Mouse (Mus musculus): ENCODE data around the gene Gm2956. TPM values are rescaled to one million over a fixed set of nuclear protein-coding genes. Genes with fewer than 3 reads are reported as not detected.
"Not testable (repeated sequence)": the region's sequence is repeated elsewhere in the genome, so short reads cannot be mapped to it uniquely, and the experiment has no call there.

The Gm2956 gene
- 0.19 TPM in 1 of 2 replicates, not detected in the other for polyA plus RNA-seq (2012; rRNA removed)

GRCm38 (mm10) chr14:3332087-3332677, at the start of gene Gm2956:
Gm2956 (plus strand) TSS chr14:3332627.
- not testable (repeated sequence) for DNase-seq; H3K27ac ChIP-seq (ENCODE audit: control insufficient read depth, insufficient read depth, low read length); H3K36me3 ChIP-seq (ENCODE audit: control insufficient read depth, insufficient read depth, low read length); H3K27me3 ChIP-seq (ENCODE audit: control insufficient read depth, insufficient read depth, low read length); H3K4me1 ChIP-seq (replicated peaks; ENCODE audit: control insufficient read depth, insufficient read depth, low read length); H3K4me3 ChIP-seq (ENCODE audit: control insufficient read depth, insufficient read depth, low read length)
- WGBS: under 1% methylated on average over 17 of the region's 37 CpGs

DNA sequence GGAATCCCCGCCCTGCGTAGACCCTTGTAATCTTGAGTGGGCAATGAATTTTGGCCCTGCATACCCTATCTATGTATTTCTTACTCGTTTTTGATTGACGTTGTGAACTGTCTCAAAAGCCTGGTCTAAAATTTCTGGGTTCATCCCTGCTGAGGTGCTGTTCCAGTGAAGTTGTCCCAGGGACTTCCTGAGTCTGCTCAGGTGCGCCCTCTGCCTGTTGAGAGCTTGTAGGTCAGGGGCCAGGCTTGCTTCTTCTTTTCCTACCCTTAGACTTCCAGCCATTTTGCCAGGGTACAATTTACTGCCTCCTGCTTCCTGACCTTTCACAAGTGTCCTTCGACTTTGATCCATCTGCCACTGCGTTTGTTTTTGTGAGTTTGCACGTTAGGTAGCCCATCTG, 979 bp downstream of the Gm2956 start:
- DNase-seq; H3K27me3 ChIP-seq (ENCODE audit: control insufficient read depth, insufficient read depth, low read length); H3K36me3 ChIP-seq (ENCODE audit: control insufficient read depth, insufficient read depth, low read length); H3K4me1 ChIP-seq (replicated peaks; ENCODE audit: control insufficient read depth, insufficient read depth, low read length); H3K4me3 ChIP-seq (ENCODE audit: control insufficient read depth, insufficient read depth, low read length); H3K27ac ChIP-seq (ENCODE audit: control insufficient read depth, insufficient read depth, low read length): not testable (repeated sequence)
- WGBS: 9% methylated on average over 6 of the region's 8 CpGs

DNA sequence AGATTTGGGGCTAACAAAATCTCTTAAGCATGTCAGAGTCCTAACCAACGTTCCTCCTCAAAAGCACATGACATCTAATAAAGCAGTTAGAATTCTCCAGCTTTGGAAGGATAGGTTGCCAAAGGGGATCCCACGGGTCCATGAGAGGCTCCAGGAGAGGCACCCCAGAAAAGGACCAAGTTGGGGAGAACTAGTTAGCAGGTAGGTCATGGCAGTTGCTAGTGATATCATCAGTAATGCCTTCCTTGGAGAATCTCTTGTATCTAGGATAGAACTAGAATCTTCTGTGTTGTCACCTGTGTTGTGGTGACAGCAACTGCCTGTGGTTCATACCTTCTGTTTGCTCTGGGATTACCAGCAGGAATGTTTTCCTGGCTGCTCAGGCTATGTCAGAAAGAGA, 62.4 kb downstream of the Gm2956 start, which contains the start of gene Gm10413:
Gm10413 (plus strand) TSS at position 301 of the 400 bp plus-strand sequence.
- WGBS: no CpG with 5 or more reads among the region's 2 CpGs
- not testable (repeated sequence) for DNase-seq; H3K4me3 ChIP-seq (ENCODE audit: control insufficient read depth, insufficient read depth, low read length); H3K27ac ChIP-seq (ENCODE audit: control insufficient read depth, insufficient read depth, low read length); H3K4me1 ChIP-seq (replicated peaks; ENCODE audit: control insufficient read depth, insufficient read depth, low read length); H3K36me3 ChIP-seq (ENCODE audit: control insufficient read depth, insufficient read depth, low read length); H3K27me3 ChIP-seq (ENCODE audit: control insufficient read depth, insufficient read depth, low read length)

Other genes starting within 250 kb of the Gm2956 start
- 0.14 TPM in 1 of 2 replicates, not detected in the other for gene Gm10340, start 198.6 kb upstream of the Gm2956 start, polyA plus RNA-seq (2012; rRNA removed)
- gene Gm5795, start 144.4 kb upstream of the Gm2956 start, polyA plus RNA-seq (2012; rRNA removed): not detected in 2 replicates
- 0.07 TPM in 1 of 2 replicates, not detected in the other for gene D830030K20Rik, start 124.1 kb upstream of the Gm2956 start, polyA plus RNA-seq (2012; rRNA removed)
- not detected in 2 replicates for gene Gm10413, start 62.5 kb downstream of the Gm2956 start, polyA plus RNA-seq (2012; rRNA removed)
- 0.05 and 0.09 TPM in 2 replicates for gene Gm10409, start 80.0 kb downstream of the Gm2956 start, polyA plus RNA-seq (2012; rRNA removed)
- gene Gm3005, start 95.5 kb downstream of the Gm2956 start, polyA plus RNA-seq (2012; rRNA removed): 0.42 TPM in 1 of 2 replicates, not detected in the other
- not detected in 2 replicates for gene Gm10408, start 116.8 kb downstream of the Gm2956 start, polyA plus RNA-seq (2012; rRNA removed)

Data from thymus, adult 2 months (tissue).